Mouse (Mus musculus) heart, postnatal 0 days (tissue): ENCODE data around the gene Ubl3. TPM values are rescaled to one million over a fixed set of nuclear protein-coding genes. Genes with fewer than 3 reads are reported as not detected.
A peak's percentile ranks its signal among the peaks of the same experiment; 100 is the strongest.

Experiments
- ATAC-seq: fragments of 200-750 bp; cut with Nextera tagmentation; 2 replicates; pipeline ENCODE4 v1.8.0; 2017; ENCODE audit warnings: low read depth, moderate number of reproducible peaks, moderate library complexity; ENCODE audit not compliant: insufficient read depth
- DNase-seq: peaks from one replicate; pipeline ENCODE4 v3.0.0-alpha.2; 2016; ENCODE audit warnings: low spot score
- H3K27ac ChIP-seq: fragments of 300-500 bp; sonication (generic); 2 replicates; pipeline ENCODE4 v1.5.1; 2014; ENCODE audit warnings: low read depth, mild to moderate bottlenecking
- H3K27me3 ChIP-seq: fragments of 300-500 bp; sonication (generic); 2 replicates; pipeline ENCODE4 v1.6.1; 2014; ENCODE audit warnings: low read length, mixed read lengths; ENCODE audit not compliant: control insufficient read depth, insufficient read depth
- H3K36me3 ChIP-seq: fragments of 300-500 bp; sonication (generic); replicated peaks from 2 replicates; pipeline ENCODE4 v1.6.1; 2014; ENCODE audit warnings: low read length, mixed read lengths; ENCODE audit not compliant: control insufficient read depth, insufficient read depth
- H3K4me1 ChIP-seq: fragments of 300-500 bp; sonication (generic); 2 replicates; pipeline ENCODE4 v1.6.1; 2014; ENCODE audit warnings: antibody characterized with exemption; ENCODE audit not compliant: control insufficient read depth, insufficient read depth
- H3K4me2 ChIP-seq: fragments of 300-500 bp; sonication (generic); 2 replicates; pipeline ENCODE4 v1.6.1; 2014; ENCODE audit warnings: low read depth, mild to moderate bottlenecking, low read length, moderate library complexity
- H3K4me3 ChIP-seq: fragments of 300-500 bp; sonication (generic); 2 replicates; pipeline ENCODE4 v1.5.1; 2014; ENCODE audit warnings: low read depth, low read length
- H3K9ac ChIP-seq: fragments of 300-500 bp; sonication (generic); replicated peaks from 2 replicates; pipeline ENCODE4 v1.6.1; 2014; ENCODE audit warnings: low read depth, low read length, mixed read lengths
- H3K9me3 ChIP-seq: fragments of 300-500 bp; sonication (generic); replicated peaks from 2 replicates; pipeline ENCODE4 v1.6.1; 2016; ENCODE audit warnings: low read length; ENCODE audit not compliant: control insufficient read depth
- CTCF ChIP-seq: IDR thresholded peaks from 2 replicates; pipeline ENCODE4 v1.5.1; 2016; ENCODE audit warnings: antibody characterized with exemption, control low read depth, low read depth
- EP300 ChIP-seq: IDR thresholded peaks from 2 replicates; pipeline ENCODE4 v1.6.1; 2016; ENCODE audit warnings: antibody characterized with exemption, low read depth
- WGBS: fragments of 180-500 bp; shearing (Covaris S2); extraction: QIAGEN DNeasy Blood & Tissue Kit; methylation state at CpG from one replicate; pipeline ENCODE4 v1.1.7; 2014; 5-methylcytosine and 5-hydroxymethylcytosine counted together
- polyA plus RNA-seq: library from polyadenylated mRNA; unstranded; fragments of >200 nt; fragmentation: Nextera tagmentation; extraction: Ambion mirVana; gene quantifications from 2 replicates; pipeline ENCODE4 v1.2.1, GENCODE M21; 2015
- total RNA-seq: library from RNA; depleted of rRNA; stranded (reverse); fragments of >200 nt; gene quantifications from 2 replicates; pipeline ENCODE4 v1.2.3, GENCODE M21; 2014; ENCODE audit warnings: low replicate concordance; rRNA removed

Gene Ubl3
- total RNA-seq (105 and 116 TPM in 2 replicates), polyA plus RNA-seq (76.8 and 76.9 TPM in 2 replicates)

GRCm38 (mm10) chr5:148552187-148553071 lies at the start of gene Ubl3:
Ubl3 (minus strand) TSS chr5:148552789.
- DNase-seq (peak; percentile 97), ATAC-seq (peak; percentile 96)
- Histone ChIP-seq H3K9ac (peak within 1 kb of the TSS; percentile 72), H3K27me3 (no peaks in the 10 kb centered on the region), H3K9me3 (no peaks in the 10 kb centered on the region), H3K27ac (peak within 1 kb of the TSS; percentile 96), H3K36me3 (no peaks in the 10 kb centered on the region), H3K4me1 (peaks cover 37% of the 10 kb centered on the region), H3K4me3 (peak within 1 kb of the TSS; percentile 71), H3K4me2 (peak within 1 kb of the TSS; percentile 85)
- under 1% methylated on average over 89 of the region's 95 CpGs for WGBS
- TF ChIP-seq EP300 (no peak), CTCF (peak; percentile 32; the same call in 1 of the 2 replicates)

GRCm38 (mm10) chr5:148598376-148598775 lies 45.8 kb upstream of the Ubl3 start:
- 0 out of 2 replicates have a peak, but pooled peaks cover 4% of the 10 kb centered on the region for H3K9me3 ChIP-seq
- 75% methylated on average over 9 of the region's 9 CpGs for WGBS
- H3K36me3 ChIP-seq = no peaks in the 10 kb centered on the region
- no peak for TF ChIP-seq CTCF
- TF ChIP-seq EP300 = no peak
- no peak for DNase-seq
- H3K9ac ChIP-seq = no peak overlapping the region
- no peak overlapping the region for H3K4me2 ChIP-seq
- no peaks in the 10 kb centered on the region for H3K4me1 ChIP-seq
- no peak overlapping the region for H3K4me3 ChIP-seq
- no peak for ATAC-seq
- no peaks in the 10 kb centered on the region for H3K27me3 ChIP-seq
- H3K27ac ChIP-seq = no peak overlapping the region

GRCm38 (mm10) chr5:148596086-148596753 lies 43.6 kb upstream of the Ubl3 start:
- Histone ChIP-seq H3K9me3 (no peaks in the 10 kb centered on the region), H3K4me1 (no peaks in the 10 kb centered on the region), H3K36me3 (no peaks in the 10 kb centered on the region), H3K4me3 (no peak overlapping the region), H3K27ac (no peak overlapping the region), H3K4me2 (no peak overlapping the region), H3K27me3 (no peaks in the 10 kb centered on the region), H3K9ac (no peak overlapping the region)
- WGBS = 75% methylated on average over 15 of the region's 15 CpGs
- TF ChIP-seq CTCF = no peak
- TF ChIP-seq EP300 = no peak
- DNase-seq (no peak), ATAC-seq (no peak)

- H3K9ac ChIP-seq = no peak overlapping the region
- H3K4me3 ChIP-seq = no peak overlapping the region
- ATAC-seq = no peak
- no peak overlapping the region for H3K4me2 ChIP-seq
- WGBS = 62% methylated on average over 1 of the region's 1 CpGs
- no peaks in the 10 kb centered on the region for H3K9me3 ChIP-seq
- no peaks in the 10 kb centered on the region for H3K36me3 ChIP-seq
- H3K4me1 ChIP-seq = no peaks in the 10 kb centered on the region
- no peak for DNase-seq
- TF ChIP-seq CTCF (no peak), EP300 (no peak)
- H3K27ac ChIP-seq = no peak overlapping the region
- no peaks in the 10 kb centered on the region for H3K27me3 ChIP-seq
These were observed 42.8 kb upstream of the Ubl3 start for GRCm38 (mm10) chr5:148595459-148595751.

- Histone ChIP-seq H3K4me2 (no peak overlapping the region), H3K27me3 (no peaks in the 10 kb centered on the region), H3K9me3 (no peaks in the 10 kb centered on the region), H3K4me1 (no peaks in the 10 kb centered on the region), H3K36me3 (no peaks in the 10 kb centered on the region), H3K27ac (no peak overlapping the region), H3K9ac (no peak overlapping the region), H3K4me3 (no peak overlapping the region)
- WGBS = 83% methylated on average over 3 of the region's 3 CpGs
- DNase-seq (no peak), ATAC-seq (no peak)
- TF ChIP-seq CTCF (no peak), EP300 (no peak)
These were observed 42.3 kb upstream of the Ubl3 start for GRCm38 (mm10) chr5:148594693-148595458.
